Mouse (Mus musculus) forebrain, postnatal 0 days (tissue): ENCODE data around the gene Rps19bp1. TPM values are rescaled to one million over a fixed set of nuclear protein-coding genes. Genes with fewer than 3 reads are reported as not detected.

Source experiments
- ATAC-seq: fragments of 200-750 bp; cut with Nextera tagmentation; 2 replicates; pipeline ENCODE4 v1.8.0; 2017; ENCODE audit warnings: mild to moderate bottlenecking, moderate library complexity
- DNase-seq: peaks from one replicate; pipeline ENCODE4 v3.0.0-alpha.2; 2015
- H3K27ac ChIP-seq: fragments of 300-500 bp; sonication (generic); 2 replicates; pipeline ENCODE4 v1.5.1; 2014; ENCODE audit warnings: low read depth, mild to moderate bottlenecking, antibody characterized with exemption, low read length, moderate library complexity, mixed read lengths
- H3K27me3 ChIP-seq: fragments of 300-500 bp; sonication (generic); 2 replicates; pipeline ENCODE4 v1.6.1; 2014; ENCODE audit warnings: mild to moderate bottlenecking, low read length, mixed read lengths; ENCODE audit not compliant: insufficient read depth
- H3K36me3 ChIP-seq: fragments of 300-500 bp; sonication (generic); 2 replicates; pipeline ENCODE4 v1.6.1; 2014; ENCODE audit warnings: mild to moderate bottlenecking, moderate library complexity; ENCODE audit not compliant: insufficient read depth
- H3K4me1 ChIP-seq: fragments of 300-500 bp; sonication (generic); 2 replicates; pipeline ENCODE4 v1.6.1; 2014; ENCODE audit warnings: antibody characterized with exemption; ENCODE audit not compliant: insufficient read depth
- H3K4me2 ChIP-seq: fragments of 300-500 bp; sonication (generic); 2 replicates; pipeline ENCODE4 v1.6.1; 2014; ENCODE audit warnings: low read depth, mild to moderate bottlenecking, moderate library complexity
- H3K4me3 ChIP-seq: fragments of 300-500 bp; sonication (generic); 2 replicates; pipeline ENCODE4 v1.5.1; 2014; ENCODE audit warnings: low read depth, low read length, mixed read lengths
- H3K9ac ChIP-seq: fragments of 300-500 bp; sonication (generic); 2 replicates; pipeline ENCODE4 v1.6.1; 2014; ENCODE audit warnings: mild to moderate bottlenecking
- H3K9me3 ChIP-seq: fragments of 300-500 bp; sonication (generic); 2 replicates; pipeline ENCODE4 v1.6.1; 2016; ENCODE audit warnings: low read length
- CTCF ChIP-seq: sonication (generic); IDR thresholded peaks from 2 replicates; pipeline ENCODE4 v1.5.1; 2016; ENCODE audit warnings: antibody characterized with exemption, control low read depth, low read depth
- WGBS: fragments of 180-500 bp; shearing (Covaris S2); extraction: QIAGEN DNeasy Blood & Tissue Kit; methylation state at CpG from one replicate; pipeline ENCODE4 v1.1.7; 2014; 5-methylcytosine and 5-hydroxymethylcytosine counted together
- polyA plus RNA-seq: library from polyadenylated mRNA; unstranded; fragments of >200 nt; fragmentation: Nextera tagmentation; extraction: Ambion mirVana; gene quantifications from 2 replicates; pipeline ENCODE4 v1.2.1, GENCODE M21; 2015
- total RNA-seq: library from RNA; depleted of rRNA; stranded (reverse); fragments of >200 nt; gene quantifications from 2 replicates; pipeline ENCODE4 v1.2.3, GENCODE M21; 2014

The Rps19bp1 gene
- total and polyA plus RNA-seq, 2 experiments from 2014 or later: 38.7 to 84.7 TPM

- TF ChIP-seq CTCF: no peak
- no peaks in the 10 kb centered on the region for H3K27me3 ChIP-seq
- no peak overlapping the region for H3K27ac ChIP-seq
- peaks cover 66% of the 10 kb centered on the region for H3K36me3 ChIP-seq
- no peak overlapping the region for H3K9ac ChIP-seq
- no peaks in the 10 kb centered on the region for H3K9me3 ChIP-seq
- 94% methylated on average over 6 of the region's 6 CpGs for WGBS
- H3K4me2 ChIP-seq: no peak overlapping the region
- H3K4me1 ChIP-seq: peaks cover 7% of the 10 kb centered on the region
- ATAC-seq (no peak), DNase-seq (no peak)
- no peak overlapping the region for H3K4me3 ChIP-seq
Observed at GRCm38 (mm10) chr15:80250586-80250985, 13.5 kb downstream of the Rps19bp1 start.

DNA sequence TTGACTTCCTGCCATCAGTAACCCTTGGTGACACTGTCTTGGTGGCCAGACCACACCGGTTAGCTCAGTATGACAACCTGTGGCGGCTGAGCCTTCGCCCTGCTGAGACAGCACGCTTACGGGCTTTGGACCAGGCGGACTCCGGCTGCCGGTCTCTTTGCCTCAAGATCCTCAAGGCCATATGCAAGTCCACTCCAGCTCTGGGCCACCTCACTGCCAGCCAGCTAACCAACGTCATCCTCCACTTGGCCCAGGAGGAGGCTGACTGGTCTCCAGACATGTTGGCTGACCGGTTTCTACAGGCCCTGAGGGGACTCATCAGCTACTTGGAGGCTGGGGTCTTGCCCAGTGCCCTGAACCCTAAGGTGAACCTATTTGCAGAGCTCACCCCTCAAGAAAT, 14.4 kb downstream of the Rps19bp1 start:
- Histone ChIP-seq H3K27ac (no peak overlapping the region), H3K36me3 (peaks cover 71% of the 10 kb centered on the region), H3K9me3 (no peaks in the 10 kb centered on the region), H3K9ac (no peak overlapping the region), H3K27me3 (no peaks in the 10 kb centered on the region), H3K4me2 (no peak overlapping the region), H3K4me3 (no peak overlapping the region), H3K4me1 (peaks cover 7% of the 10 kb centered on the region)
- no peak for TF ChIP-seq CTCF
- ATAC-seq: no peak
- 95% methylated on average over 10 of the region's 10 CpGs for WGBS
- no peak for DNase-seq

DNA sequence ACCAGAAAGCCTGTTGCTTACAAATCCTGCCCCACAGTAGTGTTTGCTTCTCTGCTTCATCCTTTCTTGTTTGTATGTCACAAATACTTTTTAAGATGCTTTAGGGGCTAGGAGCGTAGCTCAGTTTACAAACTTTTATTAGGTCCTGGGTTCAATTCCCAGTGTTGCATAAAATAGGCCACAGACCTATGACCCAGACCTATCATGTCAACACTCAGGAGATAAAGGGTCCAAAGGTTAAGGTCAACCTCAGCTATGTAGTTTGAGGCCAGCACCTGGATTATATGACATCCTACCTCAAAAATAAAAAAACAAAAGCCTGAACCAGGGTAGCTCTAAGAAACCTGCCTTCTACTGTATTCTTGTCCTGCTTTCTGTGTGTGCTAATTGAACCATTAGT, 15.5 kb downstream of the Rps19bp1 start:
- no peak overlapping the region for H3K4me3 ChIP-seq

DNA sequence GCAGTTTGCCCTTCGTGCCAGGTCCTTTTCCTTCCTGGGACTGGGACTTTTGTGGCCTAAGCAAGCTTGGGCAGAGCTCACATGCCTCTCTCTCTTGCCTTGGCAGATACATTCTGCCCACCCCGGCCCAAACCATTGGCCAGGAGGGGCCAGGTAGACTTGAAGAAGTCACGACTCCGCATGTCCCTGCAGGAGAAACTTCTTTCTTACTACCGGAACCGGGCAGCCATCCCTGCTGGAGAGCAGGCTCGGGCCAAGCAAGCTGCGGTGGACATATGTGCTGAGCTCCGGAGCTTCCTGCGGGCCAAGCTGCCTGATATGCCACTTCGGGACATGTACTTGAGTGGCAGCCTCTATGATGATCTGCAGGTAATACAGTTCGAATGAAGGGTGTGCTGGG, 16.0 kb downstream of the Rps19bp1 start:
- Histone ChIP-seq H3K4me1 (no peaks in the 10 kb centered on the region), H3K9ac (no peak overlapping the region), H3K27ac (no peak overlapping the region), H3K4me3 (no peak overlapping the region), H3K36me3 (peaks cover 83% of the 10 kb centered on the region), H3K4me2 (no peak overlapping the region), H3K9me3 (no peaks in the 10 kb centered on the region), H3K27me3 (no peaks in the 10 kb centered on the region)
- 95% methylated on average over 12 of the region's 12 CpGs for WGBS
- DNase-seq (no peak), ATAC-seq (no peak)
- TF ChIP-seq CTCF: no peak

More for the DNA sequence above, 15.5 kb downstream of the Rps19bp1 start:
- H3K4me2 ChIP-seq: no peak overlapping the region
- H3K27me3 ChIP-seq: no peaks in the 10 kb centered on the region
- no peak for TF ChIP-seq CTCF
- ATAC-seq: no peak
- no peaks in the 10 kb centered on the region for H3K9me3 ChIP-seq
- H3K27ac ChIP-seq: no peak overlapping the region
- no peaks in the 10 kb centered on the region for H3K4me1 ChIP-seq
- H3K36me3 ChIP-seq: peaks cover 79% of the 10 kb centered on the region
- H3K9ac ChIP-seq: no peak overlapping the region
- no peak for DNase-seq
- 100% methylated on average over 1 of the region's 1 CpGs for WGBS

GRCm38 (mm10) chr15:80235535-80235934, 28.6 kb downstream of the Rps19bp1 start, which contains the start of gene AC140267.1:
TSS of gene AC140267.1 (plus strand) at chr15:80235835.
- 96% methylated on average over 9 of the region's 9 CpGs for WGBS
- no peak within 1 kb of the TSS for H3K27ac ChIP-seq
- 0 out of 2 replicates have a peak, but pooled peaks cover 6% of the 10 kb centered on the region for H3K4me1 ChIP-seq
- peak within 1 kb of the TSS; percentile 82 for H3K4me2 ChIP-seq
- no peaks in the 10 kb centered on the region for H3K27me3 ChIP-seq
- peaks cover 32% of the 10 kb centered on the region for H3K36me3 ChIP-seq
- no peaks in the 10 kb centered on the region for H3K9me3 ChIP-seq
- ATAC-seq: no peak
- peak within 1 kb of the TSS; percentile 82 for H3K4me3 ChIP-seq
- no peak for TF ChIP-seq CTCF
- DNase-seq: no peak
- peak within 1 kb of the TSS; percentile 86 for H3K9ac ChIP-seq

- Histone ChIP-seq H3K4me1 (0 out of 2 replicates have a peak, but pooled peaks cover 6% of the 10 kb centered on the region), H3K36me3 (peaks cover 26% of the 10 kb centered on the region), H3K4me3 (peak within 1 kb of the TSS; percentile 82), H3K9ac (peak within 1 kb of the TSS; percentile 86), H3K9me3 (no peaks in the 10 kb centered on the region), H3K27me3 (no peaks in the 10 kb centered on the region), H3K27ac (peak within 1 kb of the TSS; percentile 88), H3K4me2 (peak within 1 kb of the TSS; percentile 82)
- under 1% methylated on average over 65 of the region's 67 CpGs for WGBS
- TF ChIP-seq CTCF: peak; percentile 18
- peak; percentile 95 for DNase-seq
- peak; percentile 97 for ATAC-seq
Observed at GRCm38 (mm10) chr15:80233733-80234509, 30.2 kb downstream of the Rps19bp1 start, which contains the start of gene Mief1. TSS of gene Mief1 (plus strand) at chr15:80234018.

DNA sequence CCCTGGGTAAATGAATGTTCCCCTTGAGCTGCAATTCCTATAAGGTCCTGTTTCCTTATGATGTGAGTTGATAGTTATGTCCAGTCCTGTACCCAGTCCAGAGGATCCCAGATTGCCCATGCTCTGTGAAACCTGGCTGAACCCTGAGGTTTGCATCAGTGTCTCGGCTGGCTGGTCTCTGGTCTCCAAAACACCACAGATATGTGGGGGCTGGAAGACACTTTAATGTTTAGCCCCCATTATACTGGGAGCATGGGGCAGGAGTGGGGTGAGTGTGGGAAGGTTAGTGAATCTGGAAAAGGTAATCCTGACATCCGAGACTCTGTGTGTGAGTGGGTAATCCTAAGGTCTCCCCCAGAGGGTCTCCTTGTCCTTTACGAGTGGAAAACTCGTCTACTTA, 31.1 kb downstream of the Rps19bp1 start:
- no peaks in the 10 kb centered on the region for H3K27me3 ChIP-seq
- H3K4me1 ChIP-seq: 0 out of 2 replicates have a peak, but pooled peaks cover 6% of the 10 kb centered on the region
- no peak for TF ChIP-seq CTCF
- H3K27ac ChIP-seq: peak overlapping the region; percentile 88
- no peak for DNase-seq
- H3K9me3 ChIP-seq: no peaks in the 10 kb centered on the region
- no peak for ATAC-seq
- no peak overlapping the region for H3K9ac ChIP-seq
- peak overlapping the region; percentile 82; the same call in 1 of the 2 replicates for H3K4me3 ChIP-seq
- 62% methylated on average over 4 of the region's 4 CpGs for WGBS
- H3K4me2 ChIP-seq: peak overlapping the region; percentile 82; the same call in 1 of the 2 replicates
- H3K36me3 ChIP-seq: peaks cover 23% of the 10 kb centered on the region
